Mouse (Mus musculus) thymus, adult 2 months (tissue): ENCODE measurements around the gene Ppia.
A peak's percentile ranks its signal among the peaks of the same experiment; 100 is the strongest.

ENCODE experiments used
- CTCF ChIP-seq: fragments of 200-500 bp; IDR thresholded peaks from 2 replicates; pipeline ENCODE4 v1.5.1; 2012; ENCODE audit warnings: mild to moderate bottlenecking, control low read depth, low read length, moderate library complexity, borderline replicate concordance; ENCODE audit not compliant: control insufficient read depth, poor library complexity, insufficient read depth; ENCODE audit errors: extremely low read depth
- POLR2A ChIP-seq: fragments of 200-500 bp; IDR thresholded peaks from 2 replicates; pipeline ENCODE4 v1.6.1; 2012; ENCODE audit warnings: mild to moderate bottlenecking, low read length, control low read depth, moderate library complexity; ENCODE audit not compliant: control insufficient read depth, poor library complexity, insufficient read depth; ENCODE audit errors: extremely low read depth

DNA sequence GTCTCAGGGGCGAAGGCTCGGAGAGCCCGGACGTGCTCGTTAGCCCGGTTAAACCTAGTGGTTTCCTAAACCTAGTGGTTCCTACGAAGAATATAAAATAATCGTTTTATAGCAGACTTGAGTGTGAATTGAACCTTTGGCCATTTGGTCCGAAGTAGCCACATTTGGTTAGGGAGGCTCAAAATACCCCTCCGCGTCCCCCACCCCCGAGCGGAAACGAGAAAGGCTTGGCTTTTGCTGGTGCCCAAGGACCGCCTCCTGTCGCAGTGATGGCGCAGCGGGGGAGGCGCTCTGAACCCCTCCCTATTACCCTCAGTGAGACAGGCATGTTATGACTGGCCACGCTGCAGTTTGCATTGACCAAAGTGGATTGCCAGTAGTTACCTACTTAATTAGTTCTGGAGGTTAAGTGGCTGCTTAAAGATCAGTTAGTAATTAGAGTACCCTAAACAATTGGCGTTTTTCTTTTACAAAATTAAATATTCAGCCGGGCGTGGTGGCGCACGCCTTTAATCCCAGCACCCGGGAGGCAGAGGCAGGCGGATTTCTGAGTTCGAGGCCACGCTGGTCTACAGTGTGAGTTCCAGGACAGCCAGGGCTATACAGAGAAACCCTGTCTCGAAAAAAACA, 1.3 kb downstream of the Ppia start:
- TF ChIP-seq CTCF (no peak), POLR2A (0 out of 2 replicates have a peak, but pooled peaks have one; percentile 45)
